Mouse (Mus musculus) ES-Bruce4 (cell line): ENCODE data around the gene Plet1. TPM values are rescaled to one million over a fixed set of nuclear protein-coding genes. Genes with fewer than 3 reads are reported as not detected.

Source experiments
- H3K27ac ChIP-seq: 2 replicates; pipeline ENCODE4 v1.5.1; 2012; ENCODE audit warnings: low read length, inconsistent platforms; ENCODE audit not compliant: insufficient read depth
- H3K27me3 ChIP-seq: 2 replicates; pipeline ENCODE4 v1.6.1; 2012; ENCODE audit warnings: mild to moderate bottlenecking, low read length, inconsistent platforms; ENCODE audit not compliant: control insufficient read depth, poor library complexity, insufficient read depth, severe bottlenecking
- H3K36me3 ChIP-seq: 2 replicates; pipeline ENCODE4 v1.6.1; 2012; ENCODE audit warnings: inconsistent platforms, mild to moderate bottlenecking, low read length, moderate library complexity; ENCODE audit not compliant: control insufficient read depth, poor library complexity, insufficient read depth, severe bottlenecking
- H3K4me1 ChIP-seq: one replicate; pipeline ENCODE4 v1.8.1; 2011; ENCODE audit warnings: low read length; ENCODE audit not compliant: control insufficient read depth, insufficient read depth
- H3K4me3 ChIP-seq: 2 replicates; pipeline ENCODE4 v1.5.1; 2011; ENCODE audit warnings: low read depth, mild to moderate bottlenecking, low read length
- H3K9ac ChIP-seq: 2 replicates; pipeline ENCODE4 v1.6.1; 2012; ENCODE audit warnings: low read depth, mild to moderate bottlenecking, inconsistent platforms; ENCODE audit not compliant: poor library complexity, severe bottlenecking
- H3K9me3 ChIP-seq: replicated peaks from 2 replicates; pipeline ENCODE4 v1.6.1; 2012; ENCODE audit warnings: mild to moderate bottlenecking, low read length, inconsistent platforms; ENCODE audit not compliant: control insufficient read depth, poor library complexity, insufficient read depth, severe bottlenecking
- CTCF ChIP-seq: IDR thresholded peaks from one replicate; pipeline ENCODE4 v1.8.1; 2011; ENCODE audit warnings: low read depth, low read length
- EP300 ChIP-seq: IDR thresholded peaks from 2 replicates; pipeline ENCODE4 v1.6.1; 2011; ENCODE audit warnings: low read depth, low read length; ENCODE audit not compliant: insufficient read depth
- POLR2A ChIP-seq: IDR thresholded peaks from one replicate; pipeline ENCODE4 v1.8.1; 2011; ENCODE audit warnings: low read length; ENCODE audit not compliant: insufficient read depth
- polyA plus RNA-seq: library from polyadenylated mRNA; stranded (reverse); fragments of >200 nt; gene quantifications from 2 replicates; pipeline ENCODE4 v1.2.4, GENCODE M21; 2011; ENCODE audit warnings: low read depth; ENCODE audit not compliant: missing spikeins, insufficient read depth, insufficient read length

Plet1 gene
- polyA plus RNA-seq, 1 experiment: 22.7 TPM

GRCm38 (mm10) chr9:50462494-50463204 is 31.7 kb upstream of the Plet1 start:
- H3K9me3 ChIP-seq: no peaks in the 10 kb centered on the region
- H3K27ac ChIP-seq: no peak overlapping the region
- no peaks in the 10 kb centered on the region for H3K4me1 ChIP-seq
- H3K27me3 ChIP-seq: no peaks in the 10 kb centered on the region
- H3K36me3 ChIP-seq: no peaks in the 10 kb centered on the region
- TF ChIP-seq EP300: no peak
- TF ChIP-seq CTCF: peak; percentile 55
- H3K4me3 ChIP-seq: peak overlapping the region; percentile 10; the same call in 1 of the 2 replicates
- 0 out of 2 replicates have a peak overlapping the region, but pooled peaks have one; percentile 18 for H3K9ac ChIP-seq

- H3K27ac ChIP-seq: no peak overlapping the region
- no peaks in the 10 kb centered on the region for H3K27me3 ChIP-seq
- no peak overlapping the region for H3K4me3 ChIP-seq
- no peaks in the 10 kb centered on the region for H3K9me3 ChIP-seq
- no peak for TF ChIP-seq POLR2A
- TF ChIP-seq EP300: no peak
- no peak for TF ChIP-seq CTCF
- no peaks in the 10 kb centered on the region for H3K36me3 ChIP-seq
- H3K4me1 ChIP-seq: no peaks in the 10 kb centered on the region
- no peak overlapping the region for H3K9ac ChIP-seq
These were observed 31.2 kb upstream of the Plet1 start for GRCm38 (mm10) chr9:50463205-50463508.

DNA sequence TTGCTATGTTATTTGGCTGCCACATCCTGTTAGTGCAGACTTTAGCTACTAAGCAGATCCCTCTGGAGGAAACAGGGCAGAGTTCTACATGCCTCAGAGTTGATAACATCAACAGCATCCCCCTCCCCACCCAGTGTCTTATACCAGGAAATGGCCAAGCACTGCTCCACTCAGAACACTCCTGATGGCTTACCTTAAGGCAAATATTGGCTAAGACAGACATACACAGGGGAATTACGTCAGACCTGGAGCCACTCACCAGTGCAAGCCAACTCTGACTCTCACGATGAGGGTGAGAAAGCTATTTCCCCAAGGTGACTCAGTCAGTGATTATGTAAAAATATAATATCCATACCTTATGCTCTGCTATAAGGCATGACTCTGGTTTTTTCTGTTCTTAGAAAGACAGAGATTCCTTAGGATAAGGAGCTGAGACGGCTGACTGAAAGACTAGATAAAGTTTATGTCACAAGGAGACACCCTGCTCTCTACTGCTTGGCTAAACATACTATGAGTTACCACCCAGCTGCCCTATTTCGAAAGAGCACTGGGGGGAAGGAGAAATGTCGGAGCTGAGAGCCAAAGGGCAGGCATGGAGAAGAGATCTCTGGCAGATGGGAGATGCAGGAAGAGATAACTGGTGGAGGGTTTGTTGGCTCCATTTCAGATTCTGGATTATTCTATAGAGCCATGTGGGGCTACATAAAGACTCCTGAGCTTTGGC is 23.8 kb upstream of the Plet1 start:
- no peaks in the 10 kb centered on the region for H3K27me3 ChIP-seq
- H3K36me3 ChIP-seq: no peaks in the 10 kb centered on the region
- H3K27ac ChIP-seq: no peak overlapping the region
- no peaks in the 10 kb centered on the region for H3K4me1 ChIP-seq
- no peak overlapping the region for H3K4me3 ChIP-seq
- H3K9ac ChIP-seq: no peak overlapping the region
- TF ChIP-seq EP300: no peak
- TF ChIP-seq CTCF: no peak
- TF ChIP-seq POLR2A: no peak
- H3K9me3 ChIP-seq: no peaks in the 10 kb centered on the region

DNA sequence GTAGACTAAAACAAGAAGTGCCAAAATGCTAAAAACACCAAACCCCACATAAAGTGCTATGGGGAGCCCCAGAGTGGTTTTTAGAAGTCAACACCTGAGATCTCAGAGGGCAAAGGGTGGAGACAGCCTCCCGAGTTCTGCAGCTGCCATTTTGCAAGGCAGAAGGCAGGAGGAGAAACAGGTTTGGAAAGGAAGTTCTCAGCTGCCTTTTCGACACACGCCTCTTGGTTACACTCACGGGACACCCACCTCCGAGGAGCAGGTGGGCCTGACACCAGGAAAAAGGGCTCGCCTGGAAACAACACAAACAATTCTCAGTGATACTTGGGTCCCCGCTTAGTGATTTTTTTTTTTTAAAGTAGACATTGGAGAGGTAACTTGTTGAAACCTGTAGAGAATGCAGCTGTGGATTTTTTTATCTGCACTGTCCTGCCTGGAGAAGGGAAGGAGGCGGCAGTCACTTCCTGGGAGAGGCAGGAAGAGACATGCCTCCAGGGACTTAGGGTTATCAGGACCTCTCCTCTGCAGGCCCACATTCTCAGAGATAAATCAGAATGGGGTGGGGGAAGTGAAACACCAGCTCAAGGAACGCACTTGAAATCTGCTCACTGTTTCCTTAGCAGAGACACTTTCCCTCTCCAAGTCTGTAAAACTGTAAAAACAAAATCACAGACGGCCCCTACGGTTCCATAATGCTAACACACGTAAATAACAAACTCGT is 23.0 kb upstream of the Plet1 start:
- no peaks in the 10 kb centered on the region for H3K36me3 ChIP-seq
- no peaks in the 10 kb centered on the region for H3K9me3 ChIP-seq
- H3K4me1 ChIP-seq: peaks cover 3% of the 10 kb centered on the region
- TF ChIP-seq CTCF (no peak), EP300 (no peak), POLR2A (no peak)
- no peaks in the 10 kb centered on the region for H3K27me3 ChIP-seq
- H3K4me3 ChIP-seq: no peak overlapping the region
- H3K27ac ChIP-seq: no peak overlapping the region
- H3K9ac ChIP-seq: no peak overlapping the region

DNA sequence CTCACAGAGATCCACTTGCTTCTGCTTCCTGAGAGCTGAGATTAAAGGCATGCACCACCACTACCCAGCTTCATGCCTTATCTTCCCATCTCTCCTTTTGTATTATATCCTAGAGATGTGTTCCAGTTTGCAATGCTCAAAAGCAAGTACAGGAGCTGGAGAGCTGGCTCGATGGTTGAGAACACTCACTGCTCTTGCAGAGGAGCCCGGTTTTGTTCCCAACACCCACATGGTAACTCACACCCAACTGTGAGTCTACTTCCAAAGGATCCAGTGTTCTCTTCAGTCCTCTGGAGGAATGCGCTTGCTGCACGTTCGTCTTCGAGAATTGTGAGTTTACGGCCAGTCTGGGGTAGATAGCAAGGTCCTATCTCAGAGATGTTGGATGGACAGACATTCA is 19.0 kb upstream of the Plet1 start:
- Histone ChIP-seq H3K27me3 (no peaks in the 10 kb centered on the region), H3K9ac (no peak overlapping the region), H3K36me3 (no peaks in the 10 kb centered on the region), H3K27ac (no peak overlapping the region), H3K4me3 (no peak overlapping the region), H3K9me3 (no peaks in the 10 kb centered on the region), H3K4me1 (peaks cover 3% of the 10 kb centered on the region)
- TF ChIP-seq EP300 (no peak), POLR2A (no peak), CTCF (no peak)

DNA sequence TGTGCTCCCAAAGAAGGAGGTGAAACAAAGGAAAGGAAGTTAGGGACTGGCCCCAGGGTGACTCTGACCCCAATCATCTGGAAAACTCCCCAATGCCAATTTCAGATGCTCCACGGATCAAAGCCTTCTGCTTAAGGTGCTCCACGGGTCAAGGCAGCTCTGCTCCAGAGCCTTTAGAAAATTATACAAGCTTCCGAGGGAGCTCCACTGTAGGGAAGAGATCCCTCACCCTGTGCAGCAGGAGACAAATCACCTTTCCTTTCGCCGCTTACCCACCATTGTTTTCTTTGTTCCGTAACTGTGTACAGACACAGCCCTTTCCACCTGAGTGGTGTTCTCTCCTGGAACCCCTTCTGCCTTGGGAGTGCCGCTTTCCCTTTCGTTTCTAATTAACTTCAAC is 18.6 kb upstream of the Plet1 start:
- H3K9me3 ChIP-seq: no peaks in the 10 kb centered on the region
- H3K27ac ChIP-seq: no peak overlapping the region
- peaks cover 3% of the 10 kb centered on the region for H3K4me1 ChIP-seq
- TF ChIP-seq CTCF (no peak), EP300 (no peak), POLR2A (no peak)
- H3K36me3 ChIP-seq: no peaks in the 10 kb centered on the region
- no peak overlapping the region for H3K9ac ChIP-seq
- H3K27me3 ChIP-seq: no peaks in the 10 kb centered on the region
- no peak overlapping the region for H3K4me3 ChIP-seq
